Mouse (Mus musculus) G1E (cell line): ENCODE data around the gene Hist2h2aa2.
"Not testable (repeated sequence)": the region's sequence is repeated elsewhere in the genome, so short reads cannot be mapped to it uniquely, and the experiment has no call there.

ENCODE experiments used
- CTCF ChIP-seq: IDR thresholded peaks from 2 replicates; pipeline ENCODE4 v1.5.1; 2012; ENCODE audit warnings: low read depth, low read length, inconsistent platforms, mixed read lengths
- GATA1 ChIP-seq: IDR thresholded peaks from 2 replicates; pipeline ENCODE4 v1.6.1; 2012; ENCODE audit warnings: borderline replicate concordance, low read length, inconsistent platforms, mixed read lengths
- TAL1 ChIP-seq: conservative IDR thresholded peaks from 2 replicates; pipeline ENCODE4 v1.6.1; 2012; ENCODE audit warnings: low read depth, low read length, inconsistent platforms, mixed read lengths

GRCm38 (mm10) chr3:96245003-96245886 is 5.2 kb upstream of the Hist2h2aa2 start, which contains the start of gene Hist2h2aa1:
- not testable (repeated sequence) for TF ChIP-seq CTCF, GATA1, TAL1
